Mouse (Mus musculus): ENCODE results near the gene C530025M09Rik.

- TF ChIP-seq POLR2A (IDR thresholded peaks at IDR 0.05; ENCODE audit: insufficient read depth, low read depth, low read length) = no peak
- TF ChIP-seq CTCF (IDR thresholded peaks at IDR 0.05; ENCODE audit: insufficient read depth, low read depth, low read length) = no peak
Observed at GRCm38 (mm10) chr2:149872496-149872895, 41.5 kb upstream of the C530025M09Rik start.

All from olfactory bulb, adult 2 months (tissue).